Mouse (Mus musculus): ENCODE results near the gene Fetub.
"Not testable (repeated sequence)": the region's sequence is repeated elsewhere in the genome, so short reads cannot be mapped to it uniquely, and the experiment has no call there.

The Fetub gene

GRCm38 (mm10) chr16:22901326-22901725 is 16.8 kb upstream of the Fetub start:
- intact Hi-C loops (cut with DNase I), result no loop called here

GRCm38 (mm10) chr16:22909290-22909689 is 8.8 kb upstream of the Fetub start:
- intact Hi-C loops (cut with DNase I), result no loop called here

- intact Hi-C loops (cut with DNase I), result no loop called here
Observed at GRCm38 (mm10) chr16:22911986-22912385, 6.1 kb upstream of the Fetub start.

- intact Hi-C loops (cut with DNase I), result no loop called here
Observed at GRCm38 (mm10) chr16:22912886-22913285, 5.2 kb upstream of the Fetub start.

GRCm38 (mm10) chr16:22914276-22914675 is 3.9 kb upstream of the Fetub start:
- intact Hi-C loops (cut with DNase I), result no loop called here

- intact Hi-C loops (cut with DNase I), result no loop called here
Observed at GRCm38 (mm10) chr16:22918664-22919312, 654 bp downstream of the Fetub start.

GRCm38 (mm10) chr16:22919971-22920854 is 2.1 kb downstream of the Fetub start:
- intact Hi-C loops (cut with DNase I), result no loop called here

- intact Hi-C loops (cut with DNase I), result no loop called here
Observed at GRCm38 (mm10) chr16:22921761-22922160, 3.6 kb downstream of the Fetub start.

- intact Hi-C loops (cut with DNase I), result no loop called here
Observed at GRCm38 (mm10) chr16:22922433-22922832, 4.3 kb downstream of the Fetub start.

GRCm38 (mm10) chr16:22929575-22929974 is 11.4 kb downstream of the Fetub start:
- intact Hi-C loops (cut with DNase I), result no loop called here

- intact Hi-C loops (cut with DNase I), result no loop called here
Observed at GRCm38 (mm10) chr16:22931431-22932200, 13.5 kb downstream of the Fetub start.

- intact Hi-C loops (cut with DNase I), result no loop called here
Observed at GRCm38 (mm10) chr16:22937631-22938030, 19.5 kb downstream of the Fetub start.

- intact Hi-C loops (cut with DNase I), result no loop called here
Observed at GRCm38 (mm10) chr16:22938541-22938940, 20.4 kb downstream of the Fetub start.

- intact Hi-C loops (cut with DNase I), result no loop called here
Observed at GRCm38 (mm10) chr16:22939120-22939695, 21.1 kb downstream of the Fetub start.

GRCm38 (mm10) chr16:22941825-22942476 is 23.8 kb downstream of the Fetub start:
- intact Hi-C loops (cut with DNase I), result not testable (repeated sequence)

- intact Hi-C loops (cut with DNase I), result no loop called here
Observed at GRCm38 (mm10) chr16:22947371-22947770, 29.2 kb downstream of the Fetub start.

GRCm38 (mm10) chr16:22950840-22951395 is 32.8 kb downstream of the Fetub start, which contains the start of gene Hrg:
TSS of gene Hrg (plus strand) at chr16:22951072.
- intact Hi-C loops (cut with DNase I), result no loop called here

- intact Hi-C loops (cut with DNase I), result loop anchor here (2.0 kb wide), 1 partner anchor 76 kb away; no protein-coding TSS in a partner anchor
Observed at GRCm38 (mm10) chr16:22953069-22953468, 34.9 kb downstream of the Fetub start.

- intact Hi-C loops (cut with DNase I), result no loop called here
Observed at GRCm38 (mm10) chr16:22955397-22956084, 37.4 kb downstream of the Fetub start.

- intact Hi-C loops (cut with DNase I), result no loop called here
Observed at GRCm38 (mm10) chr16:22956085-22956439, 37.9 kb downstream of the Fetub start.
